Mouse (Mus musculus) intestine, embryonic 15.5 days (tissue): ENCODE data around the gene Nr2e1. TPM values are rescaled to one million over a fixed set of nuclear protein-coding genes. Genes with fewer than 3 reads are reported as not detected.

ENCODE experiments used
- ATAC-seq: fragments of 200-750 bp; cut with Nextera tagmentation; 2 replicates; pipeline ENCODE4 v1.8.0; 2017; ENCODE audit warnings: moderate TSS enrichment, moderate library complexity
- H3K27ac ChIP-seq: fragments of 300-500 bp; sonication (generic); 2 replicates; pipeline ENCODE4 v1.5.1; 2015; ENCODE audit warnings: mild to moderate bottlenecking, inconsistent platforms
- H3K27me3 ChIP-seq: fragments of 300-500 bp; sonication (generic); replicated peaks from 2 replicates; pipeline ENCODE4 v1.6.1; 2015; ENCODE audit warnings: inconsistent platforms
- H3K36me3 ChIP-seq: fragments of 300-500 bp; sonication (generic); 2 replicates; pipeline ENCODE4 v1.6.1; 2015; ENCODE audit warnings: inconsistent platforms
- H3K4me1 ChIP-seq: fragments of 300-500 bp; sonication (generic); replicated peaks from 2 replicates; pipeline ENCODE4 v1.6.1; 2015; ENCODE audit warnings: inconsistent platforms
- H3K4me2 ChIP-seq: fragments of 300-500 bp; sonication (generic); replicated peaks from 2 replicates; pipeline ENCODE4 v1.6.1; 2015; ENCODE audit warnings: mild to moderate bottlenecking, inconsistent platforms
- H3K4me3 ChIP-seq: fragments of 300-500 bp; sonication (generic); replicated peaks from 2 replicates; pipeline ENCODE4 v1.5.1; 2015; ENCODE audit warnings: inconsistent platforms
- H3K9ac ChIP-seq: fragments of 300-500 bp; sonication (generic); 2 replicates; pipeline ENCODE4 v1.6.1; 2015; ENCODE audit warnings: inconsistent platforms
- H3K9me3 ChIP-seq: fragments of 300-500 bp; sonication (generic); 2 replicates; pipeline ENCODE4 v1.6.1; 2016; ENCODE audit warnings: inconsistent platforms
- WGBS: fragments of 180-500 bp; shearing (Covaris S2); methylation state at CpG from one replicate; pipeline ENCODE4 v1.1.7; 2015; 5-methylcytosine and 5-hydroxymethylcytosine counted together
- polyA plus RNA-seq: library from polyadenylated mRNA; unstranded; fragments of >200 nt; fragmentation: Nextera tagmentation; extraction: Ambion mirVana; gene quantifications from 2 replicates; pipeline ENCODE4 v1.2.1, GENCODE M21; 2015

The Nr2e1 gene
- polyA plus RNA-seq, 1 experiment from 2014 or later: not detected

DNA sequence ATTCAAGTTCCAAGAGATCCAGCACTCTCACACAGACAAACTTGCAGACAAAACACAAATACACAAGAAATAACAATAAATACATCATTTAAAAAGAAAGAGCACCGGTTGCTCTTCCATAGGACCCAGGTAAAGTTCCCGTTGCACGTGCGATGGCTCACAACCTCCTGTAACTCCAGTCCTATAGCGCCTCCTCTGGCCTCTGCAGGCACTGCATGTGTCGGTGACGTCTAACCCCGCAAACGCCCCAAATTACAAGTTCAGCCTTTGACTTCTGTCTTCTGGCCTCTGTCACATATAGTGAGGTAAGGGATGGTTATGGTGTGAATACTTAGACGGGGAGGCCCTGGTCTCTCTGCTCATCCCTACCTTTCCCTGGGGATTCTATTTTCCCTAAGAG, 18.1 kb upstream of the Nr2e1 start:
- 17% methylated on average over 10 of the region's 10 CpGs for WGBS
- Histone ChIP-seq H3K9me3 (no peaks in the 10 kb centered on the region), H3K36me3 (no peaks in the 10 kb centered on the region), H3K4me2 (no peak overlapping the region), H3K4me3 (no peak overlapping the region), H3K9ac (no peak overlapping the region), H3K4me1 (no peaks in the 10 kb centered on the region), H3K27me3 (peaks cover 7% of the 10 kb centered on the region), H3K27ac (no peak overlapping the region)
- ATAC-seq: no peak

DNA sequence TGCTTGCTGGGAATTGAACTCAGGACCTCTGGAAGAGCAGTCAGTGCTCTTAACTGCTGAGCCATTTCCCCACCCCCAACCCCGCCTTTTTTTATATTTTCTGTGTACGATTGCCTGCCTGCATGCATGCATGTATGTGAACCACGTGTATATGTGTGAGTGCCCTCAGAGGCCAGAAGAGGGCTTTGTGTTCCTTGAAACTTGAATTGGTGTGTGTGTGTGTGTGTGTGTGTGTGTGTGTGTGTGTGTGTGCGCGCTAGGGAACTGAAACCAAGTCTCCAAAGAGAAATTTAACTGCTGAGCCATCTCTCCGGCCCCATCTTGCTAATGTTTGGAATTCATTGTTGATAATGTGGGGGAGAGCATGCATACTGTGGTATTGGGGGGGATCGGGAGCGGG, 15.2 kb upstream of the Nr2e1 start:
- H3K4me2 ChIP-seq: no peak overlapping the region
- no peaks in the 10 kb centered on the region for H3K9me3 ChIP-seq
- H3K9ac ChIP-seq: no peak overlapping the region
- H3K4me1 ChIP-seq: no peaks in the 10 kb centered on the region
- peaks cover 26% of the 10 kb centered on the region for H3K27me3 ChIP-seq
- no peak for ATAC-seq
- no peak overlapping the region for H3K27ac ChIP-seq
- no peaks in the 10 kb centered on the region for H3K36me3 ChIP-seq
- no peak overlapping the region for H3K4me3 ChIP-seq
- WGBS: 84% methylated on average over 8 of the region's 8 CpGs

DNA sequence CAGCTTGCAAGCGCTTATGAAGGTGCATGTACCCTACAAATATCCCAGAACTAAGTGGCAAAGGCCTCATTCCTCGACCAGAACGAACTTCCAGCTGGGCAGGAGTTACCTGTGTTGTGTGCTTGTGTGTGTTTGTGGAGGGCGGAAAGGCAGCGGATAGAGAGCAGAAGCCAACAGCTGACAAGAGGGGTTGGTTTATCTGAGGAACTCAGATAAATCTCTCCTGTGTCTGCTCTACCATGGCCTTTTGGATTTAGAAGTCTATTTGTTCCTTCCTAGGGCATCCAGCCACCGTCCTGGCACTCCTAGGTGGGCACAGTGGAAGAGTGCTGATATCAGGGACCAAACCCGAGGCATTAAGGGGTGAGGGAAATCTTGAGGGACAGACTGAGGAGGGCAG, 9.8 kb upstream of the Nr2e1 start:
- Histone ChIP-seq H3K27ac (no peak overlapping the region), H3K4me1 (peaks cover 14% of the 10 kb centered on the region), H3K27me3 (peaks cover 74% of the 10 kb centered on the region), H3K4me2 (no peak overlapping the region), H3K36me3 (no peaks in the 10 kb centered on the region), H3K9me3 (no peaks in the 10 kb centered on the region), H3K9ac (no peak overlapping the region), H3K4me3 (no peak overlapping the region)
- no peak for ATAC-seq
- 17% methylated on average over 7 of the region's 7 CpGs for WGBS

DNA sequence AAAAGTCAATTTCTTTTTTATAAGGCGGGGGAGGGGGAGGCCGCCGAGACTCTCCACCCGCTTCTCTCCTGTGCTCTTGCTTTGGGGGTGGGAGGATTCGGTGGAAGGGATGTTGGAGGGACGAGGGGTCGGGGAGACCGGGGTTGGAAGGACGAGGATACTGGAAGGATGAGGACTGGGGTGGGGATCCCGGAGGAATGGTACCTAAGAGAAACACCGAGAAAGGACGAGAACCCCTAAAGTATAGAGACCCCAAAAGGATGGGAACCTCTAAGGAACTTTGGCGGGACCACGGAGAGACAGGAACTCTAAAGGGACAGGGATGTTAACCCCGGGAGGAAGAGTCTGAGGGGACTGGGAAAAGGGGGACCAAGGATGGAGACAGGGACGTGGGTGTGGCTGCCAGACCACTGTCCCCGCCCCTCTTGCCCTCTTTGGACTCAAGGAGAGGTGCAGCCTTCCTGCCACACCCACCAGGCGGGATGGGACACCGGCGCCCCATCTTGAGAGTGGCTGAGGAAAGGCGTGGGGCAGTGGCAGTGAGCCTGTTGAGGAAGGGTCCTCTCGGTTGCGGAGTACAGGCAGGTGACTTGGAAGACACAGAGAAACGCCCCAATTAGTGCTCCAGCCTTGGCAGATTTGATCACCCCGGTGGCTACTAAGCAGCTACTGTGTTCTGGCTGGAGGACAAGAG, 8.7 kb upstream of the Nr2e1 start:
- Histone ChIP-seq H3K9ac (no peak overlapping the region), H3K36me3 (no peaks in the 10 kb centered on the region), H3K4me3 (peak overlapping the region; percentile 29), H3K27me3 (peaks cover 81% of the 10 kb centered on the region), H3K4me1 (peaks cover 14% of the 10 kb centered on the region), H3K9me3 (no peaks in the 10 kb centered on the region), H3K4me2 (peak overlapping the region; percentile 63), H3K27ac (no peak overlapping the region)
- ATAC-seq: no peak
- WGBS: under 1% methylated on average over 25 of the region's 25 CpGs

DNA sequence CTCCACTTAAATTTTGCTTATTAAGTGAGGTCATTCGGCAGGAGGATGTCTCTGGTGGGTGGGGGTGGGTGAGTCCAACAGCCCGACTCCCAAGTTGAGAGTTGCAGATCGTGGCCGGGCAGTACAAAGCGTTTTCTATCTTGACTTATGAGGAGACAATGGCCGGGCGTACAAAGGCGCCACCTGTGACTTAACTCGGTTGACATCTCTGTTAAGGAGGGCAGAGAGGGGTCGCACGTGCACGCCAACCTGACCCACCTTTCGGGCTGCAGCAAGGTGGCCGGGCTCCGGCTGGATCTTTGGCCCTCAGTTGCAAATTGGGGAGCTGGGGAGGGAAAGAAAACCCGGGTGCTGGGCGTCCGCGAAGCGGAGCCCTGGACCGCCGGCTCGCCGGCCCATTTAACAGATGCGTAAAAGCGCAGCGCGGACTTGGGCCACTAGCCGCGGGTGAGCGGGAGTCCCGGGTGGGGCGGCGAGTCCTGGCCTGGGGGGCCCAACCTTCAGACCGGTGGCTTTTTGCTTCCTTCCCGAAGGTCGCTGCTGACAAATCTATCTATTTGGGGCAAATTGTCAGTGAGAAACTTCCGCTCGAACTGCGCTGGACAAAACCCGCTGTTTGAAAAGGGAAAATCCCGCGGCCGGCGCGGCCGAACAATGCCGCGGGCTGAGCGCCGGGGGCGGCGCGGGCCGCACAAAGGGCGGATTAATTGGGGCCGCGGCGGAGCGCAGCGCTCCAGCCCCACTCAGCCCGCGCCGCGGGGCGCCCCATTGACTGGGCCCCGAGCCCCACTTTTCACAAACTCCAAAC, 8.0 kb upstream of the Nr2e1 start:
- Histone ChIP-seq H3K9ac (no peak overlapping the region), H3K4me2 (peak overlapping the region; percentile 63), H3K9me3 (no peaks in the 10 kb centered on the region), H3K36me3 (no peaks in the 10 kb centered on the region), H3K27me3 (peaks cover 89% of the 10 kb centered on the region), H3K27ac (no peak overlapping the region), H3K4me1 (peaks cover 14% of the 10 kb centered on the region), H3K4me3 (peak overlapping the region; percentile 29)
- ATAC-seq: no peak
- under 1% methylated on average over 67 of the region's 67 CpGs for WGBS

DNA sequence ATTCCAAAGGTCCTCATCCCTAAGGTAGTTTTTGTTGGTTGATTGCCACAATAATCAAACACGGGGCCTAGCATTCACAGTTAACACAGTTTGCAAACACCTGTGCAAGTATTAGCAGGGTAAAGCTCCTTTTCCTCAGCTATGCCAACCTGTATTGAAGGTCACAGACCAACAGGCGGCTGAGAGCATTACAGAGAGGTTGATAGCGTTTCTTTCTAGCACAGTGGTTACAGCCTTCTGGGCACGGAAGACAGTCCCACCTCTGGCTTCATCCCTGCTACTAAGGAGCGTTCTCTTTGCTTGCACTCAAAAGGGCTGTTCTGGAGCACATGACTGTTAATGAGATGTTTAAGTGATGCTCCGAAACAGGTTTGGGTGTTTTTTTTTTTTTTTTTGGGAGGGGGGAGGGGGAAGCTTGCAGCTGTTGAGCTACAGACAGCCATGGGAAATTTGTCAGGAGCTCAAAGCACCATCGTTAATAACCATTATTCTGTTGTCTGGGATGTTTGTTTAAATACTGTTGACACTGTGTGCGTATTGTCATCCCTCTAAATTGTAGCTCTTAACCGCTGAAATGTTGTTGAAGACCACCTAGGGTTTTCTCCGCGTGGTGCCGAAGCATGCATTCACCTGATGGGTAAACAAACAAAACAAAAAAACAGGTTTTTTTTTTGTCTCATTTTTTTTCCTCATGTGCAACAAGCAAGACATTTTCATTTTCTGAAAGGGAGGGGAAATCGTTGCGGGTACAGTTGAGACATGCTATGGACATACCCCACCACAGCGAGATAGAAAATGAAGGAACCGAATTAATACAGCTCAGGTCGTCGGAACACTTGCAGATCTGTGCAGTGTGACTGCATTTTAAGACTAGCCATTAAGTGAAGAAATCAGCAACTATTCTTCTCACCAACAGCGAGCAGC, 7.1 kb upstream of the Nr2e1 start:
- Histone ChIP-seq H3K27me3 (peaks cover 96% of the 10 kb centered on the region), H3K4me2 (no peak overlapping the region), H3K9ac (no peak overlapping the region), H3K4me1 (peaks cover 14% of the 10 kb centered on the region), H3K36me3 (no peaks in the 10 kb centered on the region), H3K27ac (no peak overlapping the region), H3K4me3 (no peak overlapping the region), H3K9me3 (no peaks in the 10 kb centered on the region)
- WGBS: 2% methylated on average over 19 of the region's 19 CpGs
- ATAC-seq: no peak

DNA sequence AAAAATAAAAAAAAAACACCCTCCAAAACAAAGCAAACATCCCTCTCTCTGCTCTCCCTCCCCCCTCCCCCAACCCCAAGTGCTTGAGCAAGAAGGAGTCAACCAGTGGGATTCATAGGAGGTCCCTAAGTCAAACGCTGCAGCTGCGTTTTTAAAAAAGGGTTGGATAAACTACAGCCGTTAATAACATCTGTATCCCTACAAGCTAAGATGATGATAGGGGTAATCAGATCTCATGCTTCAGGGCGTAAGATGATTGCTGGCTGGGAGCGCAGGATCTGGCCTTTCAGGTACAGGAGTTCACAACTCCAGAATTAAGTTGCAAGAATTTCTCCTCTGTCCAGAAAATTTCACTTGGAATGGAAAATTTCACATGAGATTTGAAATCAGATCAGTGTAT, 6.1 kb upstream of the Nr2e1 start:
- no peak overlapping the region for H3K9ac ChIP-seq
- H3K9me3 ChIP-seq: no peaks in the 10 kb centered on the region
- no peak overlapping the region for H3K4me3 ChIP-seq
- H3K27me3 ChIP-seq: peaks cover 97% of the 10 kb centered on the region
- H3K4me1 ChIP-seq: peaks cover 16% of the 10 kb centered on the region
- no peak for ATAC-seq
- H3K4me2 ChIP-seq: no peak overlapping the region
- WGBS: 4% methylated on average over 5 of the region's 5 CpGs
- H3K27ac ChIP-seq: no peak overlapping the region
- no peaks in the 10 kb centered on the region for H3K36me3 ChIP-seq

DNA sequence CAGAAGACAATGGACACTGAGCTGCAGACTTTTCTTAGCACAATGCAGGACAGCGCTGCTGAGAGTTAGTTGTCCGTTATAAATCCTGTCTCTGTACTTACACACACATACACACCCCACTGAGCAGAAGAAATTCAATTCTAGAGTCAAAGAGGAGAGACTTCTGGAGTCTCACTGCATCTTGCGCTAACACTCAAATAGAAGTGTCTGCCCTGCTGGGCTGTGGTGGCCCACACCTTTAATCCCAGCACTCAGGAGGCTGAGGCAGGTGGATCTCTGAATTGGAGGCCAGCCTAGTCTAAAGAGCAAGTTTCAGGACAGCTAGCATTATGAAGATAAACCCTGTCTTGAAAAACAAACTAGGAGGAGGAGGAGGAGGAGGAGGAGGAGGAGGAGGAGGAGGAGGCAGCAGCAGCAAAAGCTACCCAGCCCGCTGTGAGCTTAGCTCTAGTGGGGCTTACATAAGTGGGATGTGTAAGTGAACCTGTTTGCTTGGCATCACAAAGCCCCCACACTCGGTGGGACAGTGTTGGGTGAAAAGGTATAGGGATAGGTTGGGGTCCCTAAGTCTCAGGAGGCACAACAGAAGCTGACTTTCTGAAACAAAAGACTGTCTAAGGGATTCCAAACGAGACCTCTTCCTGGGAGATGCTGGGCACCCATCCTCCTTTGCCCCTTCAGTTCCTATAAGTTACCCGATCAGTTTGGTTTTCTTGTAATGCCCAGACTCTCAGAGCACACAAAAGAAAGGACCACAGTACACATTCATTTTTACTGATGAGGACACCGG, 4.7 kb upstream of the Nr2e1 start:
- no peak for ATAC-seq

DNA sequence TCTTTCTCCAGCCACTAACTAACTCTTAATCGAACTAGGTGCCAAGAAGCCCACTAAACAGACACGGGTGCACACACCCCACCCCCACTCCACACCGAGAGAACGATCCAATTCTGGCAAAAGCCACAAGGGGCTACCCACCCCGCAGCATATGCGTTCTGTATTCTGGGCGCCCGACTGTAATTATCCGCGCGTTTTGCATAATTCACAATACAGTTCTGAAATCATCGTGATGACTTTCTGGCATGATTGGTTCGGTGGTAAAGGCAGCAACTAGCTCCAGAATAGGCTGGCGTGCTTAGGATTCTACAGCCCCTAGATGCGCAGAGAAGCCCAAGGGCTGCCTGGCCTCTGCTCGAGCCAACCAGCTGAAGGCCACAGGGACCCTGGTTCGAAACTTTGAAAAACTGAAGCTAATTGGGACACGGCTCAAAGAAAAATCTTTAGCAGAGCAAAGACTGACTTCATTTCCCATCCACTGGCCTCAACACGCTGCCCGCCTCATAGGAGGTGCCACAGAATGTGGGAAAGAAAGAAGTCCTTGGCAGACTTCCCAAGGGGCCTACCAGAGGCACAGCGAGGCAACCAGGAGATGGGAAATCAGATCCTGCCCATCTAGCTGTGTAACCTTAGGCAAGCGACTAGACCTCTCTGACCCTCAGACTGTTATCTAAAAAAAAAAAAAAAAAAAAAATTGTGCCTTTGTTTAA, 2.3 kb upstream of the Nr2e1 start:
- ATAC-seq: no peak

More for the DNA sequence above, 4.7 kb upstream of the Nr2e1 start:
- no peak overlapping the region for H3K27ac ChIP-seq
- H3K4me3 ChIP-seq: no peak overlapping the region
- H3K4me2 ChIP-seq: no peak overlapping the region
- H3K9me3 ChIP-seq: no peaks in the 10 kb centered on the region
- no peaks in the 10 kb centered on the region for H3K36me3 ChIP-seq
- H3K9ac ChIP-seq: no peak overlapping the region
- H3K4me1 ChIP-seq: peaks cover 26% of the 10 kb centered on the region
- 6% methylated on average over 8 of the region's 8 CpGs for WGBS
- H3K27me3 ChIP-seq: peaks cover 97% of the 10 kb centered on the region

DNA sequence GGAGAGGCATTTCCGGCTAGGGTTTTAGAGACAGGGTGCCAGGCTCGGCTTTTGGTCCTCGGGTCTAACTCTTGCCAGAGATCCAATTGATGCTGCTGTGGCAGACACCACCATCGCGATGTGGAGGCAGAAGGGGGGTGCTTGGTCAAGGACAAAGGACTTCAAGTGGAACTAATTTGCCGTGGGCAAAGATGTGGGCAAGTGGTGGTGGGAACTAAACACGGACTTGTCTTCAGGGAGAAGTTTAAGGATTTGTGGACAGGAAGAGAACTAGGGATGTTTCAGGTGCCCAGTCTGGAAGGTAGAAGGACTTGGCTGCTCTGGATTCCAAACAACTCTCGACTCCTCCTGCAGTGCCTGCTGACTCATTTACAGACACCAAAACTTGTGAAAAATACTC, 1.7 kb upstream of the Nr2e1 start:
- ATAC-seq: no peak
- H3K27me3 ChIP-seq: peaks cover 94% of the 10 kb centered on the region
- WGBS: 3% methylated on average over 8 of the region's 8 CpGs

More for the DNA sequence above, 2.3 kb upstream of the Nr2e1 start:
- H3K4me3 ChIP-seq: no peak overlapping the region
- H3K27ac ChIP-seq: no peak overlapping the region
- peaks cover 94% of the 10 kb centered on the region for H3K27me3 ChIP-seq
- no peaks in the 10 kb centered on the region for H3K9me3 ChIP-seq
- H3K36me3 ChIP-seq: no peaks in the 10 kb centered on the region
- peaks cover 17% of the 10 kb centered on the region for H3K4me1 ChIP-seq
- H3K9ac ChIP-seq: no peak overlapping the region
- WGBS: 6% methylated on average over 22 of the region's 22 CpGs
- H3K4me2 ChIP-seq: no peak overlapping the region

DNA sequence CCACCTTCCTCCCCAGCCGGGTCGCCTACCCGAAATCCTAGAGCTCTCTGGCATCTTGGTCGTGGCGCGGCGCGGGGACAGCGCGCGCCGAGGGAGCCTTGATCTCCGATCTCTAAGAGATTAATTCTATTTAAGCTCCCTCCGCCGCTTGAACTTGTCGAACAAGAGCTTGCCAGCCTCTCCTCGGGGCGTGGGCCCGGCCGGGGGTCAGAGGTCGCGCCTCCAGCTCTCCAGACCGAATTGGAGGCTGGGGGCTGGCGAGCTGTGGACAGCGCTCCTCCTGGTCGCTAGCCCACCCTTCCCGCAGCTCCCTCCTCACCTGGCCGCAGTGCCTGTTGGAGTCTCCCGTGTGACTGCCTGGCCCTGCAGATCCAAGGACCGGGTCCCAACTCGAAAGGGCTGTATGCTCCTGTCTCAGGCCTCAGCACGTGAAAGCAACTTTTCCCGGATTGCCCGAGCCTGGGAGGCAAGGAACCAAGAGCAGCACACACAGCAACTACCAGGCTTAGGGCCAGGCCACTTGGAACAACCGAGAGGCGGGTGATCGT, 1.1 kb upstream of the Nr2e1 start:
- peak overlapping the region; percentile 14; the same call in 1 of the 2 replicates for H3K4me2 ChIP-seq
- H3K4me1 ChIP-seq: peaks cover 22% of the 10 kb centered on the region
- ATAC-seq: no peak
- no peak overlapping the region for H3K27ac ChIP-seq
- WGBS: 2% methylated on average over 37 of the region's 37 CpGs
- H3K4me3 ChIP-seq: 0 out of 2 replicates have a peak overlapping the region, but pooled peaks have one; percentile 4
- no peak overlapping the region for H3K9ac ChIP-seq
- H3K36me3 ChIP-seq: no peaks in the 10 kb centered on the region
- peaks cover 94% of the 10 kb centered on the region for H3K27me3 ChIP-seq
- H3K9me3 ChIP-seq: no peaks in the 10 kb centered on the region

More for the DNA sequence above, 1.7 kb upstream of the Nr2e1 start:
- Histone ChIP-seq H3K9ac (no peak overlapping the region), H3K4me3 (no peak overlapping the region), H3K36me3 (no peaks in the 10 kb centered on the region), H3K9me3 (no peaks in the 10 kb centered on the region), H3K27ac (no peak overlapping the region), H3K4me1 (peaks cover 17% of the 10 kb centered on the region), H3K4me2 (no peak overlapping the region)
